Mouse (Mus musculus): Measurements from ENCODE around the gene Lmx1b. TPM values are rescaled to one million over a fixed set of nuclear protein-coding genes. Genes with fewer than 3 reads are reported as not detected.

Lmx1b gene
- polyA plus RNA-seq, 1 experiment: 0.12 TPM

GRCm38 (mm10) chr2:33543429-33544202 is 96.7 kb downstream of the Lmx1b start:
- no peak for DNase-seq (ENCODE audit: low spot score)

DNA sequence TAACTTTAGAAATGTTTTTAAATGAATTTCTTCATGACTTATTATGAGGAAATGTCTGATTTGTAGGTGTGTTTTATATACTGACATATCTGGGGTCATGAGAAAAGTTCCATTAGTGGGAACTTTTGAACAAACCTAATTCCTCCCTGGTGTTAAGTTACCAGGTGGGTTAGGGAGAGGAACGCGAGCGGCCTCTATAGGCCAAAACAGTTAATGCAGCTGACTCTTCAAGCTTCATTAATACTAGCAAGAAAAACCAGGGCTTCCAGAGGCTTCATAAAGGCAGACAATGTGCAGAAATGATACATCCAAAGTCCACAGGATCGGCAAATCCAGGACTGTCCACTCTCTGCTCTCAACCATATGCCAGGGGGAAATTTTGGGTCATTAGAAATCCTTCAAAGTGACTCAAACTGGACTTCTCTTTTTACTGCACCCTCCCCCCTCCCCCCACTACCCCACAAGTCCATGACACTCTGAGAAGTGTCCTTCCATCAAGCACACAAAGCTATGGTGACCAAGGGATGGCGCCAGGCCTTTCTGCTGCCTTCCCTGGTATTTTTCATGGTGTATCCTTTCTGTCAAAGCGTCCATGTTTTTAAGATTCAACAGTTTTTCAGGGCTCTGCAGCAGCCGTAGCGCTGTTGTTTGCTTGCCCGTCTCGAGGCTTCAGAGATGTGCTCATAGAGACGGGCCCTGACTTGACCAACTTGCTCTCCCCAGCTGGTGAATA is 97.4 kb downstream of the Lmx1b start:
- DNase-seq (ENCODE audit: low spot score): no peak

GRCm38 (mm10) chr2:33525274-33526055 is 114.8 kb downstream of the Lmx1b start:
- no peak for DNase-seq (ENCODE audit: low spot score)

GRCm38 (mm10) chr2:33515856-33516255 is 124.5 kb downstream of the Lmx1b start:
- DNase-seq (ENCODE audit: low spot score): no peak

DNA sequence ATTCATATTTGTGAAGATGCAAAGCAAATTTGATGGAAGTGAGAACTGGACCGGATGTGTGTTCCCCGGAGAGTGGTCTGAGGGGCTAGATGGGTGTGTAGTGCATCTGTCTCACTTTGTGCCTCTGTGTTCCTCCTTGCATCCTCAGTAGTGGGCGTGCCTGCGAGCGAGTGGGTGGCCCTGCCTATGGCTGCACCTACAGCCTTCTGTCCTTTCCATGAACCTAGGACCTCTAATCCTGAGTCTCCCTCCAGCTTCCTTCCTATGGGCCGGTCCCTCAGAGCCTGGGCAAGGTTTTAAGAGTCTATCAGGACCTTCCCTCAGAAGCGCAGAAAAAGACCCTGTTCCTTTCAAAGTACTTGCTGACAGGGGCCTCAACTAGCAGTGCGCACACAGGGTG is 124.9 kb downstream of the Lmx1b start:
- DNase-seq (ENCODE audit: low spot score): no peak

Other genes with a start within 250 kb of the Lmx1b start
- 9.5 and 9.7 TPM in 2 replicates for gene Zbtb34, start 209.2 kb downstream of the Lmx1b start, polyA plus RNA-seq (2012; rRNA removed)
- gene Zbtb43, start 172.0 kb downstream of the Lmx1b start, polyA plus RNA-seq (2012; rRNA removed): 13.9 and 16.2 TPM in 2 replicates
- 15.1 and 21.0 TPM in 2 replicates for gene Mvb12b, start 247.4 kb upstream of the Lmx1b start, polyA plus RNA-seq (2012; rRNA removed)

Data from urinary bladder, adult 2 months (tissue).